Mouse (Mus musculus) neural tube, embryonic 11.5 days (tissue): ENCODE results near the gene Hoxa10. TPM values are rescaled to one million over a fixed set of nuclear protein-coding genes. Genes with fewer than 3 reads are reported as not detected.

ENCODE experiments used
- ATAC-seq: fragments of 200-750 bp; cut with Nextera tagmentation; 2 replicates; pipeline ENCODE4 v1.8.0; 2017; ENCODE audit warnings: moderate number of reproducible peaks, mild to moderate bottlenecking, moderate TSS enrichment, moderate library complexity; ENCODE audit not compliant: insufficient read depth, low FRiP score, low TSS enrichment
- DNase-seq: peaks from one replicate; pipeline ENCODE4 v3.0.0-alpha.2; 2015; ENCODE audit warnings: low spot score
- H3K27ac ChIP-seq: fragments of 300-500 bp; sonication (generic); 2 replicates; pipeline ENCODE4 v1.5.1; 2014; ENCODE audit warnings: low read depth, mild to moderate bottlenecking, low read length
- H3K27me3 ChIP-seq: fragments of 300-500 bp; sonication (generic); 2 replicates; pipeline ENCODE4 v1.6.1; 2014; ENCODE audit warnings: mild to moderate bottlenecking, low read length, mixed read lengths; ENCODE audit not compliant: control insufficient read depth, insufficient read depth
- H3K36me3 ChIP-seq: fragments of 300-500 bp; sonication (generic); 2 replicates; pipeline ENCODE4 v1.6.1; 2014; ENCODE audit warnings: mild to moderate bottlenecking, low read length, moderate library complexity, mixed read lengths; ENCODE audit not compliant: control insufficient read depth, insufficient read depth
- H3K4me1 ChIP-seq: fragments of 300-500 bp; sonication (generic); 2 replicates; pipeline ENCODE4 v1.6.1; 2014; ENCODE audit warnings: low read length, mixed read lengths; ENCODE audit not compliant: control insufficient read depth, insufficient read depth
- H3K4me2 ChIP-seq: fragments of 300-500 bp; sonication (generic); 2 replicates; pipeline ENCODE4 v1.6.1; 2014; ENCODE audit warnings: low read depth, mild to moderate bottlenecking, moderate library complexity
- H3K4me3 ChIP-seq: fragments of 300-500 bp; sonication (generic); 2 replicates; pipeline ENCODE4 v1.5.1; 2014; ENCODE audit warnings: low read depth, low read length
- H3K9ac ChIP-seq: fragments of 300-500 bp; sonication (generic); 2 replicates; pipeline ENCODE4 v1.6.1; 2014; ENCODE audit warnings: mild to moderate bottlenecking, low read length
- H3K9me3 ChIP-seq: fragments of 300-500 bp; sonication (generic); 2 replicates; pipeline ENCODE4 v1.6.1; 2016; ENCODE audit warnings: low read length; ENCODE audit not compliant: control insufficient read depth
- WGBS: fragments of 180-500 bp; shearing (Covaris S2); extraction: QIAGEN DNeasy Blood & Tissue Kit; methylation state at CpG from one replicate; pipeline ENCODE4 v1.1.7; 2014; 5-methylcytosine and 5-hydroxymethylcytosine counted together
- polyA plus RNA-seq: library from polyadenylated mRNA; unstranded; fragments of >200 nt; fragmentation: Nextera tagmentation; extraction: Ambion mirVana; gene quantifications from 2 replicates; pipeline ENCODE4 v1.2.1, GENCODE M21; 2014

The Hoxa10 gene
- polyA plus RNA-seq, 1 experiment from 2014 or later, result 72.8 TPM

- peak overlapping the region; percentile 65 for H3K4me3 ChIP-seq
These were observed 3.8 kb downstream of the Hoxa10 start for GRCm38 (mm10) chr6:52236806-52237205.

DNA sequence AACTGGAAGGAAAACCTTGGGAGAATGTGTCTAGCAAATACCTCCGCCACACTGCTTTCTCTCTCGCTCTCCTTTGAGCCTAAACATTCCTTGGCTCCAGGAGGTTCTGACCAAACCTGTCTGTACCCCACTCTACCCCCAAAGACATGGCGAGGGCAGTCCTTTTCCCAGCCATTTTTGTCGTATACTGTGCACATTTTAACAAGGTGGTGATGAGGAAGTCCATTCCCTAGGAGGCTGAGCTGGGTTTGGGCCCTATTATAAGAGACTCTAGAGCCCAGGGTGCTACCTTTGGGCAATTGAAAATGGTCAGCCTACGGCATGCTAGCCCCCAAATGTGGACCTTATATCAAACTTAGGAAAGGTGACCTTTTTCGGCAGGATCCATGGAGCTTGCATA lies 4.8 kb downstream of the Hoxa10 start:
- DNase-seq (no peak), ATAC-seq (no peak)
- Histone ChIP-seq H3K27me3 (peaks cover 76% of the 10 kb centered on the region), H3K4me2 (peak overlapping the region; percentile 57), H3K4me1 (no peaks in the 10 kb centered on the region; the same call in 1 of the 2 replicates), H3K9me3 (no peaks in the 10 kb centered on the region), H3K36me3 (no peaks in the 10 kb centered on the region), H3K27ac (no peak overlapping the region), H3K9ac (peak overlapping the region; percentile 94; the same call in 1 of the 2 replicates), H3K4me3 (peak overlapping the region; percentile 65)
- WGBS, result 21% methylated on average over 6 of the region's 6 CpGs

More at GRCm38 (mm10) chr6:52236806-52237205, 3.8 kb downstream of the Hoxa10 start:
- Histone ChIP-seq H3K27me3 (peaks cover 84% of the 10 kb centered on the region), H3K36me3 (no peaks in the 10 kb centered on the region), H3K9me3 (no peaks in the 10 kb centered on the region), H3K4me1 (no peaks in the 10 kb centered on the region; the same call in 1 of the 2 replicates), H3K27ac (no peak overlapping the region), H3K9ac (peak overlapping the region; percentile 94), H3K4me2 (peak overlapping the region; percentile 57)
- ATAC-seq (no peak), DNase-seq (no peak)
- WGBS, result 14% methylated on average over 3 of the region's 3 CpGs

- DNase-seq (no peak), ATAC-seq (no peak)
- Histone ChIP-seq H3K4me2 (peak overlapping the region; percentile 57), H3K9ac (peak overlapping the region; percentile 94), H3K27me3 (peaks cover 70% of the 10 kb centered on the region), H3K27ac (peak overlapping the region; percentile 53), H3K36me3 (no peaks in the 10 kb centered on the region), H3K4me3 (peak overlapping the region; percentile 65), H3K9me3 (no peaks in the 10 kb centered on the region), H3K4me1 (no peaks in the 10 kb centered on the region; the same call in 1 of the 2 replicates)
- WGBS, result 25% methylated on average over 9 of the region's 9 CpGs
These were observed 5.4 kb downstream of the Hoxa10 start for GRCm38 (mm10) chr6:52235267-52235666.

GRCm38 (mm10) chr6:52234428-52235140 lies 6.1 kb downstream of the Hoxa10 start:
- DNase-seq, result no peak
- Histone ChIP-seq H3K9me3 (no peaks in the 10 kb centered on the region), H3K4me3 (peak overlapping the region; percentile 65), H3K9ac (peak overlapping the region; percentile 94), H3K36me3 (no peaks in the 10 kb centered on the region), H3K27ac (peak overlapping the region; percentile 91), H3K27me3 (peaks cover 66% of the 10 kb centered on the region), H3K4me2 (peak overlapping the region; percentile 57), H3K4me1 (no peaks in the 10 kb centered on the region; the same call in 1 of the 2 replicates)
- ATAC-seq, result peak; percentile 17
- 1% methylated on average over 62 of the region's 68 CpGs for WGBS

DNA sequence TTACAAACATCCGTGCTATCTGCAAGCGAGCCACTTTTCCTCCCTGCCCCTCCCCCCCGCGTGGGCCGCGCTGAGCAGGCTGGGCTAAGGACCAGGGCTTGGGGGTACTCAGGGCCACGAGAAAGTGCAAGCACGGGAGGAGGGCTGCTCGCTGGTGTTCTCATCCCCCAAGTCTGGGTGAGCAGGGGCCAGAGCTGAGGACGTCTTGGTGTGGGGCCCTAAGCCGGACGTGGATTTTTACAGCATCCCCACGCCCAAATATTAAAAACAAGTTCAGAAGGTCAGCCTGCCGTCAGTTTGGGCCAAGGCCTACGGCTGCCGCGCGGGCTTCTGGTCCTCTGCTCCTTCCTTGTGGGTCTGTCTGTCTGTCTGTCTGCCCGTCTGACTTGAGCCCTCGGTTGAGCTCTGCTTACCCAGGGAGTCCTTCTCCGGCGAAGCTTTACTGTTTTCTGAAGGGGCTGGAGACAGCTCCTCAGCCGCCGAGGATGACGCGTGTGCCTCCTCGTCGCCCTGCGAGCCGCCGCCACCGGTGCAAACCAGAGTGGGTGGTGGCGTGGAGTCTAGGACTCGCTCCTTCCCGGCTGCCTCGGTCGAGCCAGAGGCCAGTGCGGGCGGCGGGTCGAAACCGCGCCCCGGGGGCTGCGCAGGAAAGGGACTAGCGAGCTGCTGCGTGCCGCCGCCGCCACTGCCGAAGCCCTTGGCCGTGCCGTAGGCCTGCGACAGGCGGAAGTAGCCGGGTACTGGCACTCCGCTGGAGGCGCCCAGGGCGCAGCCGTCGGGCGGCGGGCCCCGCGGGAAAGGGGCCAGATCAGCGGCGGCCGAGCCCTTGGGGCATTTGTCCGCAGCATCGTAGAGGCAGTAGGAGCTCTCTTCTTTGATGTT lies 6.9 kb downstream of the Hoxa10 start:
- Histone ChIP-seq H3K4me3 (peak overlapping the region; percentile 65), H3K27ac (peak overlapping the region; percentile 91), H3K9me3 (no peaks in the 10 kb centered on the region), H3K27me3 (peaks cover 62% of the 10 kb centered on the region), H3K4me1 (no peaks in the 10 kb centered on the region; the same call in 1 of the 2 replicates), H3K36me3 (no peaks in the 10 kb centered on the region), H3K9ac (peak overlapping the region; percentile 94), H3K4me2 (peak overlapping the region; percentile 57)
- WGBS, result under 1% methylated on average over 55 of the region's 70 CpGs
- ATAC-seq (no peak), DNase-seq (peak; percentile 56)

DNA sequence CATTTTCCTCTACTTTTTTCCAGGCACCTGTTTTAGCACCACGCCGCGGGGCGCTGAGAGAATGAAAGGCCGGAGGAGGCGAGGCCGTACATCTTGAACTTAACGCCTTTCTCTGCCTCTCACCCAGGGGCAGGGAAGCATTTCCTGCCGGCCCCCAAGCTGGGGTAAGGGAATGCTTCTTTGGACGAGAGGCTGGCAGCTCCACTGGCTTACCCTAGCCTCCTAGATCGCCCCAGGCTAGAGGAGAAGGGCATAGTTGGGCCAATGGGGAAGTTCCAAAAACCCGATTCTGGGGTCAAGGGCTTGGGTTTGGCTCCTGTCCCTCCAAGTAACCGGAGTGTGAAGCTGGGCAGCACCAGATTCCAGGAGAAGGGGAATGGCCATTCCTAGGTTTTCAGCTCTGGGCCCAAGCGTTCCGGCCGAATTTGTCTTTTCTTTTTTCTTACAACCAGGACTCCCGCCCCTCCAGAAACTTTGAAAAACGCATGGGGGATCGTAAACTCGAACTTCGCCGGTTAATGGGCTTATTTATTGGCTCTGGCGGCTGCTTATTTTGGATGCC lies 7.6 kb downstream of the Hoxa10 start:
- H3K4me3 ChIP-seq, result peak overlapping the region; percentile 65
- 1% methylated on average over 23 of the region's 23 CpGs for WGBS
- peak; percentile 8; the same call in 1 of the 2 replicates for ATAC-seq
- no peaks in the 10 kb centered on the region; the same call in 1 of the 2 replicates for H3K4me1 ChIP-seq
- H3K27ac ChIP-seq, result peak overlapping the region; percentile 91
- H3K4me2 ChIP-seq, result peak overlapping the region; percentile 57
- H3K27me3 ChIP-seq, result peaks cover 61% of the 10 kb centered on the region
- H3K9me3 ChIP-seq, result no peaks in the 10 kb centered on the region
- no peaks in the 10 kb centered on the region for H3K36me3 ChIP-seq
- H3K9ac ChIP-seq, result peak overlapping the region; percentile 94
- peak; percentile 60 for DNase-seq

DNA sequence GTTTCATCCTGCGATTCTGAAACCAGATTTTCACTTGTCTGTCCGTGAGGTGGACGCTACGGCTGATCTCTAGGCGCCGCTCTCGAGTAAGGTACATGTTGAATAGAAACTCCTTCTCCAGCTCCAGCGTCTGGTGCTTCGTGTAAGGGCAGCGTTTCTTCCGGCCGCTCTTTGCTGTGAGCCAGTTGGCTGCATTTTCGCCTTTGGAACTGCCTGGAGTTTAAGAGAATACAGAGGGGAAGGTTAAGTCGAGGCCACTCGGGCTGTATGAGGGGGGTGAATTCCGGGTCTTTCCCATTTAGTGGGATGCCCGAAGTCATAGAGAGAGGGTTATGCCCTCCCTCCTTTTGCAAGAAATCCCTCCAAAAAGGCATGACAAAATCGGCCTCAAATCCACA lies 8.1 kb downstream of the Hoxa10 start:
- peak overlapping the region; percentile 91 for H3K27ac ChIP-seq
- H3K9ac ChIP-seq, result peak overlapping the region; percentile 94
- peaks cover under 1% of the 10 kb centered on the region; the same call in 1 of the 2 replicates for H3K4me1 ChIP-seq
- H3K36me3 ChIP-seq, result no peaks in the 10 kb centered on the region
- H3K9me3 ChIP-seq, result no peaks in the 10 kb centered on the region
- DNase-seq, result peak; percentile 68
- peak overlapping the region; percentile 65 for H3K4me3 ChIP-seq
- peaks cover 58% of the 10 kb centered on the region for H3K27me3 ChIP-seq
- ATAC-seq, result no peak; the same call in 1 of the 2 replicates
- under 1% methylated on average over 18 of the region's 18 CpGs for WGBS
- peak overlapping the region; percentile 57 for H3K4me2 ChIP-seq

GRCm38 (mm10) chr6:52231885-52232567 lies 8.6 kb downstream of the Hoxa10 start:
- H3K36me3 ChIP-seq, result no peaks in the 10 kb centered on the region
- peaks cover 52% of the 10 kb centered on the region for H3K27me3 ChIP-seq
- WGBS, result 1% methylated on average over 18 of the region's 18 CpGs
- no peak for ATAC-seq
- H3K4me1 ChIP-seq, result peaks cover 2% of the 10 kb centered on the region; the same call in 1 of the 2 replicates
- H3K9ac ChIP-seq, result peak overlapping the region; percentile 94
- no peaks in the 10 kb centered on the region for H3K9me3 ChIP-seq
- peak; percentile 44 for DNase-seq
- H3K4me3 ChIP-seq, result peak overlapping the region; percentile 65
- peak overlapping the region; percentile 91 for H3K27ac ChIP-seq
- peak overlapping the region; percentile 57 for H3K4me2 ChIP-seq
